Mouse (Mus musculus) heart, postnatal 4 days (tissue): Measurements from ENCODE around the gene Itsn1. TPM values are rescaled to one million over a fixed set of nuclear protein-coding genes. Genes with fewer than 3 reads are reported as not detected.

Source experiments
- DNase-seq: peaks from one replicate; pipeline ENCODE4 v3.0.0; 2021
- microRNA-seq, 2 experiments: library from miRNA; unstranded; fragments of <30 nt; microRNA quantifications; one replicate each; pipeline ENCODE4 v1.2.0; 2021 to 2022
- total RNA-seq, 2 experiments: library from RNA; stranded (reverse); gene quantifications; 2 replicates each; pipeline ENCODE4 v1.2.3; 2021

The Itsn1 gene
- total RNA-seq, 2 experiments from 2014 or later = 37.9 to 50.7 TPM

GRCm38 (mm10) chr16:91954766-91955165, 225.7 kb downstream of the Itsn1 start:
- no peak for DNase-seq

GRCm38 (mm10) chr16:91962204-91962893, 233.3 kb downstream of the Itsn1 start:
- peak; percentile 62 for DNase-seq

- DNase-seq = no peak
These were observed 233.9 kb downstream of the Itsn1 start for GRCm38 (mm10) chr16:91962894-91963555.

- DNase-seq = no peak
These were observed 234.4 kb downstream of the Itsn1 start for GRCm38 (mm10) chr16:91963556-91963900.

GRCm38 (mm10) chr16:91964308-91965178, 235.5 kb downstream of the Itsn1 start:
- no peak for DNase-seq

- DNase-seq = no peak
These were observed 239.6 kb downstream of the Itsn1 start for GRCm38 (mm10) chr16:91968725-91969124.

- DNase-seq = peak; percentile 46
These were observed 240.5 kb downstream of the Itsn1 start for GRCm38 (mm10) chr16:91969516-91970031.

Small RNA genes lying within 50 kb of the gene (microRNA-seq; reads per million reads assigned to microRNA genes)
- 0 reads per million in 2 experiments for gene Gm27773

Other genes starting within 250 kb of the Itsn1 start
- 10 to 100 TPM; 50.3 to 56.0 TPM for gene Ifnar1, start 244.0 kb upstream of the Itsn1 start, total RNA-seq
- 10 to 100 TPM; 87.1 to 89.9 TPM for gene Ifngr2, start 182.2 kb upstream of the Itsn1 start, total RNA-seq
- 10 to 100 TPM; 38.9 to 40.9 TPM for gene Tmem50b, start 131.5 kb upstream of the Itsn1 start, total RNA-seq
- 1 to 10 TPM; 4.5 to 5.7 TPM for gene Dnajc28, start 110.3 kb upstream of the Itsn1 start, total RNA-seq
- gene Gart, start 82.3 kb upstream of the Itsn1 start, total RNA-seq = 10 to 100 TPM; 71.2 to 77.2 TPM
- gene Son, start 81.8 kb upstream of the Itsn1 start, total RNA-seq = 100 to 1,000 TPM; 234 to 236 TPM
- gene Donson, start 40.5 kb upstream of the Itsn1 start, total RNA-seq = 10 to 100 TPM; 15.5 to 15.7 TPM
- gene Cryzl1, start 306 bp upstream of the Itsn1 start, total RNA-seq = 10 to 100 TPM; 29.7 to 31.2 TPM